Mouse (Mus musculus) thymus, postnatal 36 days (tissue): ENCODE results near the gene Klrg1.

ENCODE experiments used
- DNase-seq, 2 experiments: peaks; one replicate each; pipeline ENCODE4 v3.0.0; 2022; ENCODE audit warnings: mixed read lengths in 2 of 2

Gene Klrg1

DNA sequence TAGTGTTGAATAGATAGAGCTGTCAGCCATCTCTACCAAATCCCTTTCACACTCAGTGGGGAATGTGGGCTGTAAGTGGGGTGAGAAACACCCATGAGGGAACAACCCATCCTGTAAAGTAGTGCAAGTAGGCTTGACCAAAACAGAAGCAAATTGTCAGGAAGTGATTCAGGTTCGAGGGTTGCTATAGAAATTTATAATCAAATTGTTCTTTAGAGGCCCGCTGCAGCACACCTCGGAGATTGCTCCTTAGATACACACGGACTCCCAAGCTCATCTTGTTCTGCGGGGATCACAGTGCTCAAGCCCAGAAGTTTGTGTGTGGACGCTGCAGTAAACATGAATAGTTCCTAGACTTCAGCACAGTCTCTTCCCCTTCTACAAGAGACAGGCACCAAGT, at the start of gene Klrg1:
Gene Klrg1, minus strand, starts transcription at position 101 of the 400 bp plus-strand sequence.
- DNase-seq, result no peak

- no peak for DNase-seq
These were observed 42.8 kb upstream of the Klrg1 start for GRCm38 (mm10) chr6:122325361-122325975.

DNA sequence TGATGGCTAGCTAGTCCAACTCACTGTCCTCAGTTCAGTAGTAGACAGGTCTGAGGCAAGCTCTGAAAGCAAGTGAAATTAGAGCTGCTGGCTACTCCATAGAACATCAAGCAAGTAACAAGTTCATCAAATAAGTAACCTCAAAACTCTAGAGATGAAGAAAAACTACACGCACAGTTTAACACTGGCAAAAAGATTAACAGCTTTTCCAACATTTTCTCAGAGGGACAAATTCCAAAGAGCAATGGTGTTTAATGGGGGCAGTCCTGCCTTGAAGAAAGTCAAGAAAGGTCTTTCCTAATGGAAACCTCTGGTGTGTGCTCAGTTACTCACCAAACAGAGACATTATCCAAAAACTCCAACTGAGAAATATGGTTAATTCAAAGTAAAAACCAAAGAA, 36.0 kb upstream of the Klrg1 start:
- no peak for DNase-seq

GRCm38 (mm10) chr6:122310187-122310820, 27.6 kb upstream of the Klrg1 start:
- DNase-seq, result no peak

- no peak for DNase-seq
These were observed 26.8 kb upstream of the Klrg1 start for GRCm38 (mm10) chr6:122309446-122309960.

GRCm38 (mm10) chr6:122308505-122309393, 26.1 kb upstream of the Klrg1 start, which contains the start of gene M6pr:
M6pr (plus strand) TSS chr6:122308720.
- DNase-seq, result peak; percentile 91 to 97

- no peak for DNase-seq
These were observed 25.4 kb upstream of the Klrg1 start for GRCm38 (mm10) chr6:122308136-122308504.

DNA sequence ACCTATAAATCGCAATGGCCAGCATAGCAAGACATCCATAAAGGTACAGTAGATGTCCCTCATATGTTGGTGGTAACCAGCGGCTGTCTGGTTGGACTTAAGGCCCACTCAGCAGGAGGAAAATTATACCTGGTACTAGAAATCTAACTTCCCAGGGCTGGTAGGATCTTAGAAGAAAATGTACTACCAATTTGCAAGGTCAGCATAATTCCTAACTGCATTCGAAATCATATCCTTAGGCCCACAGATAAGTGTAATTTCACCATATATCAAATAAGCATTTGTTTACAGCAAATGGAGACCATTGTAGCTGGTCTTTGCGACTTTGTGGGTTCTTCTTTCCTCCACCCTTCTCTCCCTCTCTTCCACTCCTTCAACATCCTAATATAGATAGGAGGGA, 24.0 kb upstream of the Klrg1 start:
- DNase-seq, result no peak

- DNase-seq, result no peak
These were observed 22.3 kb upstream of the Klrg1 start for GRCm38 (mm10) chr6:122304790-122305555.

GRCm38 (mm10) chr6:122304355-122304754, 21.7 kb upstream of the Klrg1 start:
- DNase-seq, result peak; percentile 60 to 69

- DNase-seq, result no peak
These were observed 20.8 kb upstream of the Klrg1 start for GRCm38 (mm10) chr6:122303526-122303925.

DNA sequence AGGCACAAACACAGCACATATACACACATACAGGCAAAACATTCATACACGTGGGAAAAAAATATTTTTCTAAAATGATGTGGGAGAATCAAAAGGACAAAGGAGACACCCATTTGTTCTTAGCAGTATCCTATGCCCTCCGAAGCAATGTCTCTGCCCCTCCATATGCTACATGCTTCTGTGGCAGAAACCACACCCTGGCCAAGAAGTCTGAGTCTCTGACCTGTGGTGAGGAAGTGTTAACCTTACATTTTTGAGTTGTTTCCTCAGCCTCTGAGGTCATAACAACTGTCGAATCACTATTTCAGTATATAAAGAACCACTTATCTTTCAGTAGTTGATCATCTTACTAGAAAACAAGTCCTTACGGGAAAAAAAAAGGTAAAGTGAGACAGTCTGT, 20.0 kb upstream of the Klrg1 start:
- DNase-seq, result no peak

- no peak for DNase-seq
These were observed 19.4 kb upstream of the Klrg1 start for GRCm38 (mm10) chr6:122302121-122302520.

GRCm38 (mm10) chr6:122299621-122300133, 17.0 kb upstream of the Klrg1 start:
- DNase-seq, result no peak

GRCm38 (mm10) chr6:122298223-122298609, 15.5 kb upstream of the Klrg1 start:
- no peak for DNase-seq

DNA sequence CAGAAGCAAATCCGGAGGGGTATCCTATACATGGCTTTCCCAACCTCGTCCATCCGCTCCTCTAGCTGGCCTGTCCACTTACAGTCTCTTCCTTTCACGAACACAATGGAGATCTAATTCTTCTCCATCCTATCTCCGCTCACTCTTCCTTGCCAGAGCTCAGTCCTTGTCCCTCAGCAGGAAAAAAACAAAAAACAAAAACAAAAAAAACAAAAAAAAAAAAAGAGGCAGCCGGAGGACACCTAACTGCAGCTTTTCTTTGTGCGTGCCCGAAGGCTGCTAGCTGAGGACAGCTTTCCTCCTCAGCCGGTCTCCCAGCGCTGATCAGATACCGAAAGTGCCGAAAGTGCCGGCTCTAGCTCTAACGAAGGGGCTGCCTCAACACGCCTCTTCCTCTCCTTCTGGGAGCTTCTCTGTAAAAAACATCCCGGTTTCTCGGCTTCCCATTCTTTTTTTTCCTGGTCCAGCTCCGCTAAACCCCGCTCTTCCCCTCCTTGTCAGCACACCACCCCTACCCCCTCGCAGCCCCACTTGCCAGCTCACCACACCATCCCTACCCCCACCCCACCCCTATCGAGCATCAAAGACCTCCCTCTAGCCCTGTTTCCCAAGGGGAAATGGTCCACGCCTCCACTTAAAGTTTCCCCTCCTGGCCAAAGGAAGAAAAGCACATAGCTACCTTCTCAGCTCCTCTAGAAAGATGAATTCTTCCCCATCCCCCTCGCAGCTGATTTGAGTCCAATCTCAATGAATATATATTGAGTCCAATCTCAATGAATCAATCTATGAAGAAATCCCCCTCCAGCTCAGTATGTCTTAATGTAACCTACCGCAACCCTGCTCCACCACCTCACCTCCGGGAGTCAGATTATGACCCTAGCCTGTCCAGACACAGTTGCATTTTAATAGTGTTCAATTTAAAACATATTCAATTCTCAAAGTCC, 14.9 kb upstream of the Klrg1 start:
- DNase-seq, result no peak

DNA sequence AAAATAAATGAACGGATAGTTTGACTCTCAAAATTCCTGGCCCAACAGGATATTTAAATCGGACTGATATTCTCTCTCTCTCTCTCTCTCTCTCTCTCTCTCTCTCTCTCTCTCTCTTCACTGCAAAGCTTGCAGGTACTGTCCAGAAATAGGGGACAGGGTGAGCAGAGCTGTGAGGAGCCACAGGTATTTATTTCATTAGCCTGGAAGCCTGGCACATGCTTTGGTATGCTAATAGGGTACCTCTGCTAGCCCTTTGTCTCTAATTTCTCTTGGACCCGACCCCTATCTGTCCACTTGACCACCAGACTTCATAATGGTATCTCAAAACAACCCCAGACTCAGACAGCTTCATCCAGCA, 14.2 kb upstream of the Klrg1 start:
- DNase-seq, result no peak

GRCm38 (mm10) chr6:122295242-122295641, 12.6 kb upstream of the Klrg1 start:
- DNase-seq, result no peak

- no peak for DNase-seq
These were observed 11.6 kb upstream of the Klrg1 start for GRCm38 (mm10) chr6:122294290-122294689.

DNA sequence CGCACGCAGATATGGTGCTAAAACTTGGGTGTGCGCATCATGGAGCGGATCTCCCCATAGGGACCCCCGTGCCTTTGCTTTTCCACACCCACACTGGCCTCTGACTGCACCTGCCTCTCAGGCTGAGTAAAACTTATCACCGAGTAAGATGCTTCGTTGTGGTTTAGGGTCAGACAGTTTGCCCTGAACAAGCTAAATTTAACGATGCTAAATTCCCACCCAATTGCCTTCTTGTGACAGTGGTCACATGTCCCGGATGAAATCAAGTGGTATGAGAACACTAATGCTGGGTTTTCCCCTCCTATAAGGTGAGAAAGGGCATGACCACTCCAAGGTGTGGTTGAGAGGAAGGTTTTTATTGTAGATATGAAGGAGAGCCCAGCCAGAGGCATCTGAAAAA, 11.1 kb upstream of the Klrg1 start:
- no peak for DNase-seq

DNA sequence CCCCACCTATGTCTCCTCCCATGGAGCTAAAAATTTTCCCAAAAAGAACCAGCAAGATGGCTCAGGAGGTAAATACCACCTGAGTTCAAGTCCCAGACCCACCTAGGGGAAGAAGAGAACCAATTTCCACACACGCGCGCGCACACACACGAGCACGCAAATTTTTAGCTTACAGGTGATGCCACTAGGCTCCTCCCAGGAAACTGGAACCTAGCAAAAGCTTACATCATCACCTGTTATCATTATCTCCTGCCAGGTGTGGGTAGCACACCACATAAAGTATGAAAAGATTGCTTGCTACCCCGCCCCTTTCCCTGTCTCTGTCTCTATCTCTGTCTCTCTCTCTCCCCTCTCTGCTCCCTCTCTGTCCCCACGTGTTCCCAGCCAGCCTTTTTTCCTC, 10.4 kb upstream of the Klrg1 start:
- DNase-seq, result no peak
